Mouse (Mus musculus): ENCODE results near the gene Pak3. TPM values are rescaled to one million over a fixed set of nuclear protein-coding genes. Genes with fewer than 3 reads are reported as not detected.

Gene Pak3
- total and polyA plus RNA-seq, 3 experiments: not detected

GRCm38 (mm10) chrX:143579925-143580324 is 61.5 kb downstream of the Pak3 start:
- Histone ChIP-seq H3K9ac (ENCODE audit: control insufficient read depth, low read depth, low read length, poor library complexity, severe bottlenecking) (no peak overlapping the region), H3K27me3 (ENCODE audit: control insufficient read depth in 1 of 2, insufficient read depth in 2 of 2, low read length in 2 of 2) (no peaks in the 10 kb centered on the region), H3K4me1 (ENCODE audit: control insufficient read depth in 1 of 2, insufficient read depth in 2 of 2, low read length in 2 of 2) (no peaks in the 10 kb centered on the region), H3K79me2 (ENCODE audit: control insufficient read depth, insufficient read depth, low read length, poor library complexity) (no peaks in the 10 kb centered on the region), H3K36me3 (ENCODE audit: control insufficient read depth in 1 of 2, insufficient read depth in 2 of 2, low read length in 2 of 2) (no peaks in the 10 kb centered on the region), H3K4me3 (ENCODE audit: control insufficient read depth in 1 of 2, insufficient read depth in 1 of 2, low read depth in 2 of 2, low read length in 2 of 2) (no peak overlapping the region), H3K27ac (ENCODE audit: control insufficient read depth, low read depth, low read length) (no peak overlapping the region), H3K9me3 (replicated peaks; ENCODE audit: insufficient read depth, low read length) (no peaks in the 10 kb centered on the region)
- TF ChIP-seq MAFK (IDR thresholded peaks at IDR 0.05; ENCODE audit: borderline replicate concordance, low read depth, low read length) (no peak), RAD21 (IDR thresholded peaks at IDR 0.05; ENCODE audit: low read depth, low read length) (no peak), KAT2A (conservative IDR thresholded peaks at IDR 0.05; ENCODE audit: low read depth, low read length) (no peak), ZKSCAN1 (IDR thresholded peaks at IDR 0.05; ENCODE audit: low read depth, low read length) (no peak), TCF12 (IDR thresholded peaks at IDR 0.05; ENCODE audit: low read depth, low read length) (no peak), EP300 (IDR thresholded peaks at IDR 0.05; ENCODE audit: low read depth in 1 of 2, low read length in 2 of 2) (no peak), JUND (IDR thresholded peaks at IDR 0.05; ENCODE audit: low read depth, low read length) (no peak), NELFE (IDR thresholded peaks at IDR 0.05; ENCODE audit: low read depth, low read length) (no peak), USF2 (IDR thresholded peaks at IDR 0.05; ENCODE audit: borderline replicate concordance in 1 of 2, insufficient read depth in 1 of 2, low read depth in 1 of 2, low read length in 2 of 2) (no peak), SMC3 (IDR thresholded peaks at IDR 0.05; ENCODE audit: low read depth, low read length) (no peak), USF1 (IDR thresholded peaks at IDR 0.05; ENCODE audit: low read depth, low read length) (no peak), MEF2A (IDR thresholded peaks at IDR 0.05; ENCODE audit: extremely low read depth, insufficient replicate concordance, low read depth, low read length, poor library complexity, severe bottlenecking) (no peak), ETS1 (IDR thresholded peaks at IDR 0.05; ENCODE audit: low read depth, low read length) (no peak), TAL1 (IDR thresholded peaks at IDR 0.05; ENCODE audit: low read length) (no peak), ELF1 (IDR thresholded peaks at IDR 0.05; ENCODE audit: low read depth, low read length) (no peak)
- DNase-seq (ENCODE audit: low read depth, low spot score): no peak

GRCm38 (mm10) chrX:143580458-143580959 is 62.1 kb downstream of the Pak3 start:
- no peak for TF ChIP-seq RAD21 (IDR thresholded peaks at IDR 0.05; ENCODE audit: low read depth, low read length)
- no peak for TF ChIP-seq EP300 (IDR thresholded peaks at IDR 0.05; ENCODE audit: low read depth in 1 of 2, low read length in 2 of 2)
- no peak for TF ChIP-seq GATA1 (IDR thresholded peaks at IDR 0.05; ENCODE audit: low read depth, low read length)
- no peak for TF ChIP-seq POLR2AphosphoS2 (IDR thresholded peaks at IDR 0.05; ENCODE audit: low read length)
- TF ChIP-seq CTCF (IDR thresholded peaks at IDR 0.05 in 2 of 3, conservative IDR thresholded peaks at IDR 0.05 in 1 of 3; ENCODE audit: control insufficient read depth in 1 of 3, insufficient read depth in 1 of 3, low read depth in 2 of 3, low read length in 3 of 3, poor library complexity in 1 of 3, severe bottlenecking in 1 of 3): no peak
- no peak for TF ChIP-seq JUND (IDR thresholded peaks at IDR 0.05; ENCODE audit: low read depth, low read length)
- no peak for TF ChIP-seq GABPA (IDR thresholded peaks at IDR 0.05; ENCODE audit: low read depth, low read length)
- TF ChIP-seq NELFE (IDR thresholded peaks at IDR 0.05; ENCODE audit: low read depth, low read length): no peak
- no peak for TF ChIP-seq MAZ (IDR thresholded peaks at IDR 0.05; ENCODE audit: low read depth, low read length)
- no peak for DNase-seq (ENCODE audit: low read depth, low spot score)
- Histone ChIP-seq H3K4me1 (ENCODE audit: control insufficient read depth in 1 of 2, insufficient read depth in 2 of 2, low read length in 2 of 2) (no peaks in the 10 kb centered on the region), H3K27me3 (ENCODE audit: control insufficient read depth in 1 of 2, insufficient read depth in 2 of 2, low read length in 2 of 2) (no peaks in the 10 kb centered on the region), H3K9me3 (replicated peaks; ENCODE audit: insufficient read depth, low read length) (no peaks in the 10 kb centered on the region), H3K9ac (ENCODE audit: control insufficient read depth, low read depth, low read length, poor library complexity, severe bottlenecking) (no peak overlapping the region), H3K36me3 (ENCODE audit: control insufficient read depth in 1 of 2, insufficient read depth in 2 of 2, low read length in 2 of 2) (no peaks in the 10 kb centered on the region), H3K79me2 (ENCODE audit: control insufficient read depth, insufficient read depth, low read length, poor library complexity) (no peaks in the 10 kb centered on the region), H3K27ac (ENCODE audit: control insufficient read depth, low read depth, low read length) (no peak overlapping the region), H3K4me3 (ENCODE audit: control insufficient read depth in 1 of 2, insufficient read depth in 1 of 2, low read depth in 2 of 2, low read length in 2 of 2) (no peak overlapping the region)

Measured in MEL (cell line).